Mouse (Mus musculus): ENCODE measurements around the gene Ccdc33. TPM values are rescaled to one million over a fixed set of nuclear protein-coding genes. Genes with fewer than 3 reads are reported as not detected.

Gene Ccdc33
- total RNA-seq (2023) = not detected

GRCm38 (mm10) chr9:58118671-58119070 lies at the start of gene Ccdc33:
TSS of gene Ccdc33 (minus strand) at chr9:58118823.

DNA sequence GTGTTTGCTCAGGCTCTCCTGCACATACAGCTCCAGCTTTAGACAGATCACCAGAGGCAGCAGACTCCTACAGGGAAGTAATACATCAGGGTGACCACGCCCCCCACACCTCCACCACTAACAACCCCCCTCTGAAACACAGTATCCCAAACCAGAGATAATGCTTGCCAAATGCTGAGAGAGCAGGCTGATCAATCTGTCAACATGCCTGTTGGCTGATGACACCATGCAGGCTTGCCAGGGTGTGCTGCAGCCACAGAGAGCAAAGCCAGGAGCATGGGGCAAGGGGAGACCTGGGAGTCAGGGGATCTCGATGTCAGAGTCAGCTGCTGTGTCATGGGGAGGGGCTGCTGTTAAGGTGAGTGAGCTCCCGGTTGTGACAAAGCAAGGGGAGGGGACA lies 55.1 kb downstream of the Ccdc33 start, which contains the start of gene Stra6:
Gene Stra6 (plus strand): TSS at position 258 of the 400 bp plus-strand sequence.

DNA sequence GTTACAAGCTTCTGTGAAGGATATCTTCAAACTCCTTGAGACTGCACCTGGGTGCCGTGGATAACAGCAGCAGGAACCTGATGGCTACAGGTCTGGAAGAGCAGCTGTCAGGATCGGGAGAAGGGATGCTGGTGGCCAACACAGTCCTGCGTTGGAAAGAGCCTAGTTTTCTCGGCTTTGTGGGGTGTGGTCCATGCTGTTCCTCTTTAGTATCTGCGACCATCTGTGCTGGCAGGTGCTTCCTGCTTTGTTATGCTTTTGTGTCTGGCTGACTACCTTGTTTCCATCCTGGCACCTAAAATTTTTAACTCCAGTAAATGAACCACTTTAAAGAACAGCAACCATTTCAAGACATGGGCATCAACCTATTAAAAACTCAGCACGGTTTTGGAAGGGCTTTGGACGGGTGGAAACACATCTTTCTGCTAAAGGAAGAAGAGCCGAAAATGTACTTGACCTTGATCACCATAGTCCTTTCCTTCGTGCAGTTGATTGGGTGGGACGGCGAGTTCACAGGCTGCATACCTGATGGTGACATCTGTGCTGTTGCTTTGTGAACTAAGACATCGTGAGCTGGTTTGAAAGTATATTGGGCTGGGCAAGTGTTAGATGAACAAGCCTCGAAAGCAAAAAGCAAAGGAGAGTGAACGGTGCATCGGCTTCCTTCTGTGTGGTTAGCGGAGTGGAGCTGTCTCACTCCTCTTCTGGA lies 112.7 kb downstream of the Ccdc33 start, which contains the start of gene Cyp11a1:
Gene Cyp11a1 (plus strand): TSS at position 659 of the 709 bp plus-strand sequence.

Other genes starting within 250 kb of the Ccdc33 start
- gene Ubl7, start 207.8 kb downstream of the Ccdc33 start, total RNA-seq (2023) = 10 to 100 TPM; 59.8 to 64.3 TPM
- gene Sema7a, start 178.7 kb downstream of the Ccdc33 start, total RNA-seq (2023) = 10 to 100 TPM; 27.3 to 29.8 TPM
- 1 to 10 TPM; 2.5 to 2.7 TPM for gene Cyp11a1, start 112.4 kb downstream of the Ccdc33 start, total RNA-seq (2023)
- gene Stra6, start 55.0 kb downstream of the Ccdc33 start, total RNA-seq (2023) = not detected
- under 1 TPM in 1 of 2 experiments, not detected in 1; 0.35 TPM for gene Islr, start 85.5 kb upstream of the Ccdc33 start, total RNA-seq (2023)
- under 1 TPM in 1 of 2 experiments, not detected in 1; 0.09 TPM for gene Islr2, start 85.5 kb upstream of the Ccdc33 start, total RNA-seq (2023)
- 10 to 100 TPM; 30.5 to 31.7 TPM for gene Pml, start 131.0 kb upstream of the Ccdc33 start, total RNA-seq (2023)
- gene Stoml1, start 134.3 kb upstream of the Ccdc33 start, total RNA-seq (2023) = 10 to 100 TPM; 12.0 to 13.3 TPM
- under 1 TPM; 0.11 to 0.22 TPM for gene Loxl1, start 194.4 kb upstream of the Ccdc33 start, total RNA-seq (2023)